Mouse (Mus musculus) brown adipose tissue, adult 24 weeks (tissue): ENCODE data around the gene Atp6v0e2. TPM values are rescaled to one million over a fixed set of nuclear protein-coding genes. Genes with fewer than 3 reads are reported as not detected.

Experiments
- H3K27ac ChIP-seq: fragments of 200-500 bp; replicated peaks from 2 replicates; pipeline ENCODE4 v1.5.1; 2012; ENCODE audit warnings: low read depth, mild to moderate bottlenecking, low read length
- H3K4me1 ChIP-seq: fragments of 200-500 bp; 2 replicates; pipeline ENCODE4 v1.6.1; 2012; ENCODE audit warnings: low read length, mixed read lengths; ENCODE audit not compliant: control insufficient read depth, insufficient read depth, insufficient read length
- H3K4me3 ChIP-seq: fragments of 200-500 bp; 2 replicates; pipeline ENCODE4 v1.5.1; 2012; ENCODE audit warnings: low read depth, mild to moderate bottlenecking, low read length, moderate library complexity; ENCODE audit not compliant: insufficient read depth
- polyA plus RNA-seq: library from polyadenylated mRNA; stranded (reverse); fragments of >200 nt; gene quantifications from 2 replicates; pipeline ENCODE4 v1.2.4, GENCODE M21; 2012; ENCODE audit not compliant: missing spikeins, insufficient read depth, insufficient read length

Gene Atp6v0e2
- polyA plus RNA-seq, 1 experiment = 4.0 TPM

DNA sequence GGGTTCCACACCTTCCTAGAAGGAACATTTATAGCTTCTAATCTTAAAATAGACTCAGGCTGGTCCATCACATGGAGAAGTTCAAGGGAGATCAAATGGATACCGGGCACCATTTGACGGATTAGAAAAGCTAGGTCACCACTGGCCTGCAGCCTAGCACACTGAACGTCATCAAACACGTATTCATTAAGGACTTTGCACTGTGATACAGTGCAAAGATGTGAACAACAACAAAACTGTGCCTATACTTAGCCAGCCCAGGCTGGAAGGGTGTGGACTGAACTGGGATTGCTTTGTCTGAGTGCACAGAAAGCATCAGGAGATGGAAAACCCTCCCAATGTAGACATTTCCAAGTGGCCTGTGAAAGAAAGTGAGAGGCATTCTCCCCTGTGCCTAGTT lies 16.4 kb downstream of the Atp6v0e2 start:
- peaks cover 4% of the 10 kb centered on the region; the same call in 1 of the 2 replicates for H3K4me1 ChIP-seq
- H3K27ac ChIP-seq = peak overlapping the region; percentile 96
- peak overlapping the region; percentile 75; the same call in 1 of the 2 replicates for H3K4me3 ChIP-seq

DNA sequence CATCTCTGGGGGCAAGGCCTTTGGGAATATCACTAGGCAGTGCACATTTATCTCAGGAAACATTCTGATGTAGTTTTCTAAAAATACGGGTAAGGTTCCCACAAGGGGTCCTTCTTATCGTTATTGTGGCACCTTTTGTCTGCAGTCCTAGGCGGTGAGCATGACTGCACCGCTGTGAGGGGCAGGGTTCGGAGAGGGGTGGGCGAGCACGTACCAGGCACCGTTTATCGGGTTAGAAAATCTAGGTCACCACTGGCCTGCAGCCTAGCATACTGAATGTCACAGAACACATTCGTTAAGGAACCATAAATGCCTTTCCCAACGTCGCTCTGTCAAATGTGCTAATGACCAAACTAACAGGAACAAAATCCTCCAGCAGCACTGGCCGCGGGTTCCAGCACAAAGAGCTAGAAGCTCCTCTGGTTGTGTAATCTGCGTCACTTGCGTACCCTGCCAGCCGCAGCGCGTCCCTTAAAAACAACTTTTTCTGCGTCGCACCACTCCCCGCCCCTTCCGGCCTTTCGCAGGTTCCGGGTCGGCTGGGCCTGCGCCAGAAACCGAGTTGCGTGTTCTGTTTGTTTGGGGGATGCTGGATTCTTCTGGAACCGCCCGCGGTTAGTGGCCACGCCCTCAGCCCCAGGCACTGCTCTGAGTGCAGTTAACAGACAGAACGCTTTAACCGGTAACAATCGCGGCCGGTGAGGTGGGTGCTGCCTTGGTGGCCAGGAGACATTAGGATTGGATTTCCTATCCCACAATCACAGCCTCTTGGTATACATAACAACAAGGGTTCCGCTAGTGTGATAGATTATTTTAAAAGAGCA lies 17.1 kb downstream of the Atp6v0e2 start, which contains the start of gene Lrrc61:
Lrrc61 (plus strand) TSS at position 517 of the 824 bp plus-strand sequence.
- Histone ChIP-seq H3K4me3 (peak within 1 kb of the TSS; percentile 75), H3K4me1 (peaks cover 4% of the 10 kb centered on the region; the same call in 1 of the 2 replicates), H3K27ac (peak within 1 kb of the TSS; percentile 99)

DNA sequence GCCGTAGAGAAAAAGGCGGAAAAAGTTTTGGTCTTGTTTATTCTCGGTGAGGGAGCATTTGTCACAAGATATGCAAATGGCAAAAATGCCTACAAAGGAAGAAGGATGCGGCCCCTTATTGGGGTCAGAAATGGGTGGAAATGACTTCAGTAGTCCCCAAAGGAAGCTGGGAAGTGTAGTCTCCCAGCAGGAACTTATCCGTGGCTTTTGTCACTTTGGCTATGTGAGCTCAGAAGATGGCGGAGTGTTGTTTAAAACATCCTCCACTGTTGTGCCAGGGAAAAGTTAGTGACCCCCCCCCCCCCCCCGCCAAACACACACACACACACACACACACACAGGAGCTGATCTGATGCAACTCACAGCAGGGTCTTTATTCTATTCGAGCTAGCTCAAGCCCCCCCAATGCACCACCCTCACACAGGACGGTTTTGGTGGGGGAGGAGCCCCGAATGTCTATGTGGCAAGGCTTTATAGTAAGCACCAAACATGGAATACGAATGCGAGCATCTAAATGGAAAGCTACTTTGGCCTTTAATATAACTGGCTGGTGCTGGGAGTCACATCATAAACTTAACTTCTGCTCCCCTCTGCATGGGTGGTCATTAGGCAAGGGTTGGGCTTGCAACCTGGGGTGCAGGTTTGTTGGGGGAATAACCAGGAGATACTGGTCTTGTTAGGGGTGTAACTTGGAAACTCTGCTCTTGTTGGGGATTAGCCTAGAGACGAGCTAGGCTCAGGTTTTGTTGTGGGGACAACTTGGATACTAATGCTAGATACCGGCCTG lies 17.9 kb downstream of the Atp6v0e2 start:
- Histone ChIP-seq H3K4me3 (peak overlapping the region; percentile 75), H3K27ac (peak overlapping the region; percentile 99)

DNA sequence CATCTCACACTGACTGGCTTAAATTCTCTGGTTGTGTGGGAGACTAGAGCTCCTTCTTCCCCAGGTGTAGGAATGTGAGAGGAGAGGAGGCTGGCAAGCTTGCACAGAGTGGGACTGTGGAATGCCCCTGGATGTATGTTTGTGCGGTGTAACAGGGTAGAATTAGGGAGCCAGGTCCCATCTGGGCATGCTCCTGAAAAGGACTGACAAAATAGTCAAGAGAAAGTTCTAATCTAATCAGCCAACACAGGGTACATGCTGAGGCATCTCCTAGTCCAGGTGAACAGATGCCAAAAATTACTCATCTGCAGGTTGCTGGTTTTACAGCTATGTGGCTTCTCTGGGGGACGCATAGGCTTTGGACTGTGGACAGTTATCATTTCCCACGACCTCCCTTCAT lies 18.5 kb downstream of the Atp6v0e2 start:
- Histone ChIP-seq H3K4me1 (peaks cover 4% of the 10 kb centered on the region; the same call in 1 of the 2 replicates), H3K4me3 (no peak overlapping the region), H3K27ac (no peak overlapping the region)

More for the DNA sequence above, 17.9 kb downstream of the Atp6v0e2 start:
- H3K4me1 ChIP-seq = peaks cover 4% of the 10 kb centered on the region; the same call in 1 of the 2 replicates

DNA sequence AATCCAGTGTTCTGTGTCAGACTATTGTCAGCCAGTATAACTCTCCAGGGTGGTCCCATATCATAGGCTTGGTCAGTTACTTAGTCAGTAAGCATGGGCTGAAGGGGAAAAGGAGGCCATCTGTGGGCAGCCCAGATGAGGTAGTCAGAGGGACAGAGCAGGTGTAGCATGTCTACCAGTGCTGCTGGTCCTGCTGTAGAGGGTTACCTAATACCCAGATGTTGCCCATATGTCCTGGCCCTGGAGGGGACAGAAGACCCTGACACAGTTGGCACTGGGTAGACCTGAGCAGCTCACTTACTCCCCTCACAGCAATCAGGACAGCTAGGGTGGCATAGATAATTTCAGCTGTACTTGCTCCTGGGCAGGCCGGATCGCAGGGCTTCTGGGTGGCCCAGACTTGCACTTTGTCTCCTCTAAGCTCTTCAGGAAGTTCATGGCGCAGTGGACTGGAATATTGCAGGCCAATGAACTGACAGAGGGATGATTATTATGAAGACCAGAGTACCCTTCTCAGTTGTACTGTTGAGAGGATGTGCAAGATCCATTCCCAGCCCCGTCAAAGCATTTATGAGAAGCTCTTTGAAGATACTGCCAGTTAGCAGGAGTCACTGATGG lies 28.4 kb downstream of the Atp6v0e2 start:
- no peak overlapping the region for H3K4me3 ChIP-seq
- no peak overlapping the region for H3K27ac ChIP-seq
- H3K4me1 ChIP-seq = peaks cover 22% of the 10 kb centered on the region

DNA sequence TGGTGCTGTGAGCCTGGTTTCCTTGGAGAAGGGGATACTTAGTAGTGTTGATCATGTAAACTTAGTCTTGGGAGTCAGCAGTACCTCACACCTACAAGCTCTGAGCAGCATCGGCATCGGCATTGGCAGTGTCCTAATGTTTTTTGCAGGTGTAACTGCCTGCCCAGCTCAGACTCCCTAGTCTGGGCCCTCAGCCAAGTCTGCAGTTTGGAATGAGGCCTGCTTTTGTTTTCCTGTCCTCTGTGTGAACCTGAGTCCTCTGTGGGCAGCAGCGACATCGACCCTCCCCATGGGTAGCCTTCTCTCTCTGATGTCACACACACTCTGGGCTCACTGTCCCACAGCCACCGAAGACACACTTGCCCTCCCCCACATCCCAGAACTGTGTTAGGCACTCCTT lies 28.9 kb downstream of the Atp6v0e2 start:
- peaks cover 22% of the 10 kb centered on the region for H3K4me1 ChIP-seq
- no peak overlapping the region for H3K4me3 ChIP-seq
- H3K27ac ChIP-seq = peak overlapping the region; percentile 25; the same call in 1 of the 2 replicates

DNA sequence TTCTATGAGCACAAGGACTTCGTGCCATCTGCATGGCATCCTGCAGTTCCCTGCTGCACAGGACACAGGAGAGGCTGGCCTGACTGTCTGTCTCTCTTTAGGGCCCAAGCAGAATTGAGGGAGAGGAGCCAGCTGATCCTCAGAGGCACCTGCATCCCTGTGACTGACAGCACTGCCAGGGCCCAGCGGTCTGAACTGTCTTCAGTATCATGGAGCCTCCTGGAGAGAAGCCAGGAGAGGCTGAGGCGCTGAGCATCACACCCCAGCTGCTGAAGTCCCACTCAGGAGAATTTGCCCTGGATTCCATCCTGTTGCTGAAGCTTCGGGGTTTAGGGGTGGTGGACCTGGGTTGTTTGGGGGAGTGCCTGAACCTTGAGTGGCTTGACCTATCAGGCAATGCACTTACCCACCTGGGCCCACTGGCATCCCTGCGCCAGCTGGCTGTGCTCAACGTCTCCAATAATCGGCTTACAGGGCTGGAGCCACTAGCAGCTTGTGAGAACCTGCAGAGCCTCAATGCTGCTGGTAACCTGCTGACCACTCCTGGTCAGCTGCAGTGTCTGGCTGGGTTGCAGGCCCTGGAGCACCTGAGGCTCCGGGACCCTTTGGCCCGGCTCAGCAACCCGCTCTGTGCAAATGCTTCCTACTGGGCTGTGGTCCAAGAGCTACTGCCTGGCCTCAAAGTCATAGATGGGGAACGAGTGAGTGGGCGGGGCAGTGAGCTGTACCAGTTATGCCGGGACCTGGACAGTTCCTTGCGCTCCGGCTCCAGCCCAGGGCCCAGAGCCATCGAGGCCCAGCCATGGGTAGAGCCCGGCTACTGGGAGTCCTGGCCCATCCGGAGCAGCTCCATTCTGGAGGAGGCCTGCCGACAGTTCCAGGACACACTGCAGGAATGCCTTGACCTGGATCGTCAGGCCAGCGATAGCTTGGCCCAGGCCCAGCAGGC lies 30.9 kb downstream of the Atp6v0e2 start:
- Histone ChIP-seq H3K4me3 (0 out of 2 replicates have a peak overlapping the region, but pooled peaks have one; percentile 10), H3K4me1 (peaks cover 28% of the 10 kb centered on the region)

DNA sequence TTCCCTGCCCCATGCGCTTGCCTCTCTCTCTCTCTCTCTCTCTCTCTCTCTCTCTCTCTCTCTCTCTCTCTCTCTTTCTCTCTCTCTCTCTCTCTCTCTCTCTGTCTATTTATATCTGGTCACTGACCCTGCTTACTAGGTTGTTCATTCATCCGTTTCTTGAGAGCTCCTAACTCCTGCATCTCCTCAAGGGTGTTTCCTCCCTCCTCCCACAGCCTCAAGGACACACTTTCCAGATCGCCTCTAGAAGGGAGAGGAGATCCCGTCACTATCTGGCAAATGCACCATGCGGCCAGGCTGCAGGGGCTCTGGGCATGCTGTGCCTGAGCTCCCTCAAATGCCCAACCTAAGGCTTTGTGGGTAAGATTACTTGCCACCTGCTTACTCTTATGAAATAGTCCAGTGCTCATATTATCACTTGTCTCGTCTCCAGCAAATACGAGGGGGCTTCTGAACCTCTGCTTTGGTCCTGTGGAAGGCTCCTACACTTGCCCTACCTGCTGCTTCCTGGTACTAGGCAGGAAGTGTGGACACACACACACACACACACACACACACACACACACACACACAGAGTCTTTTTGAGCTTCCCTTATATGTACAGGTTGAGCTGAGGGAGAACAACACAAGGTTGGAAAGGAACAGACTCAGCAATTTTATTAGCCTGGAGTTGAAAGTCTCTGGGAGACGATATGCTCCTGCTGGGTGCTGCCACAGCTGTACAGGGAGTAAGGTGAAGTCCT lies 31.8 kb downstream of the Atp6v0e2 start:
- Histone ChIP-seq H3K4me3 (0 out of 2 replicates have a peak overlapping the region, but pooled peaks have one; percentile 10), H3K4me1 (peaks cover 33% of the 10 kb centered on the region), H3K27ac (no peak overlapping the region; the same call in 1 of the 2 replicates)

More for the DNA sequence above, 30.9 kb downstream of the Atp6v0e2 start:
- no peak overlapping the region for H3K27ac ChIP-seq

DNA sequence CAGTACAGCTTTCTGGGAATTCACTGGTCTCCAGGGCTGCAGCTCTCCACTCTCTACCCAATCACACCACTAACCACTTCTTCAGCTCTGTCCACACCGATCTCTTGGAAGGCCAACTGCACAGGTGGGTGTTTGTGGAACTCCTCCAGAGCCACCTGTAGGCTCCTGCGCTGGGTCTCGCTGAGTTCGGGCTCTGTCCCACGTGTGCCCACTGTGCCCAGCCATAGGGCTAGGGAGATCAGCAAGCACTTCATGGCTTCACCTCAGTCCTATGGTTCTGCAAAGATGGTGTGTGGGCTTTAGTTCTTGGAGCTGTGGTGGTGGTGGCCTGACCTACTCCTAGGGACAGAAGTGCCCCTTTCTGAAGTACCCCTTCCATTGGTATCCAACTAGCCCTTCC lies 34.6 kb downstream of the Atp6v0e2 start:
- Histone ChIP-seq H3K27ac (peak overlapping the region; percentile 92), H3K4me1 (peaks cover 28% of the 10 kb centered on the region), H3K4me3 (peak overlapping the region; percentile 65)

DNA sequence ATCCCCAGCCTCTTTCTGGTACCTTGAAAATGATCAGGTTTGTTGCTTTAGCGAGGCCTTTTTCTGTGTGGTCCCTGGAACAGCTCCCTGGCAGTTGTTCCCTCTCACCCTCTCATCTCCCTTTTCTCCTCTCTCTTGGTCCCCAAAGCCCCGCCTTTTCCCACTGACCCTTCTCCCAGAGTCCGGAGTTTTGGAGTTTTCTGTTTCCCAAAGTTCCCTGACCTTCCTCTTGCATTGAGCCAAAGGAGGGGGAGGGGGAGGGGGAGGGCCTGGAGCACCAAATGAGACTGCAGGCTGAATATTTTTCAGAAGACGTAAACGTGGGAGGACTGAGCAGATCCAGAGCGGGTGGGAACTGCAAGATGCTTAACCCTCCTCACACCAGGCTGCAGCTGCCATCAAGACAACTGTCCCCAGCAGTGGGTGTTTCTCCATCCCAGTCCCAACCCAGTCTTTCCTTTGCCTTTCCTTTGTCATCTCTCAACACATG lies 35.2 kb downstream of the Atp6v0e2 start, which contains the start of gene Rarres2:
Rarres2 (minus strand) TSS at position 218 of the 490 bp plus-strand sequence.
- H3K4me1 ChIP-seq = peaks cover 28% of the 10 kb centered on the region
- peak within 1 kb of the TSS; percentile 92 for H3K27ac ChIP-seq
- H3K4me3 ChIP-seq = peak within 1 kb of the TSS; percentile 65

DNA sequence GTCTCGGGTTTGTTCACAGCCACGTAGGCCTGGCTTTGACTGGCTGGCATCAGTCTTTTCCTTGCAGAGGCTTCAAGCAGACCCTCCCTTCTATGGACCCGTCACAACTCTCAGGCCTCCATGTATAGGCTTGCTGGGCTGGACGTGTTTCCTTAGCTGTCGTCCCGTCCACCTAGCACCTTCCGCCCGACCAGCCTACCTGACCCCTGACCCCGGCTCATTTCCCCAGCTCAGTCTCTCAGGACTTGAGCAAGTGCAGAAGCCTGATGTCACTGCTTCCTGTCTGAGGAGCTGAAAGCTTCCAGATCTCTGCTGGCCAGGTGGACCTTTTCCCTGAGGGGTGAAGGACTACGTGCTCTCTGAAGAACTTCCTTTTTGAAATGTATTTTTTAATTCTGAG lies 35.9 kb downstream of the Atp6v0e2 start:
- no peak overlapping the region for H3K4me3 ChIP-seq
- peaks cover 23% of the 10 kb centered on the region for H3K4me1 ChIP-seq
- H3K27ac ChIP-seq = peak overlapping the region; percentile 74

DNA sequence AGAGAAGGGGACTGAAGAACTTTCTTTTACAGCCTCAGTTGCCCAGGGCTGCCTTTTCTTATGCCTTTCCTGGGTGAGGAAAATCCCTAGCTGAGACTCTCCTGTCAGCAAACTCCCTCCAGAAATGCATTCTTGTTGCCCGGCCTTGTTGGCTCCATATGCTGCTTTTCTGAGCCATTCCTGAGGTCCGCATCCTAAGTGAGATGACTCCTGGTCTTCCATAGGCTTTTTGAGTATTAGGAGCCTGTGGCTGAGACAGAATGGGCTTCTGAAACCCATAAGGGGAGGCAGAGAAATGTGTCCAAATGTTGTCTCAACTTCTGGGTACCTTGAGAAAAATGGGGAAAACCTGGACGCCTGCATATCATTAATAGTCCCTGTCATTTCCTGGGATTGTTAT lies 36.6 kb downstream of the Atp6v0e2 start:
- H3K4me1 ChIP-seq = peaks cover 18% of the 10 kb centered on the region
- H3K27ac ChIP-seq = peak overlapping the region; percentile 41
- H3K4me3 ChIP-seq = no peak overlapping the region

DNA sequence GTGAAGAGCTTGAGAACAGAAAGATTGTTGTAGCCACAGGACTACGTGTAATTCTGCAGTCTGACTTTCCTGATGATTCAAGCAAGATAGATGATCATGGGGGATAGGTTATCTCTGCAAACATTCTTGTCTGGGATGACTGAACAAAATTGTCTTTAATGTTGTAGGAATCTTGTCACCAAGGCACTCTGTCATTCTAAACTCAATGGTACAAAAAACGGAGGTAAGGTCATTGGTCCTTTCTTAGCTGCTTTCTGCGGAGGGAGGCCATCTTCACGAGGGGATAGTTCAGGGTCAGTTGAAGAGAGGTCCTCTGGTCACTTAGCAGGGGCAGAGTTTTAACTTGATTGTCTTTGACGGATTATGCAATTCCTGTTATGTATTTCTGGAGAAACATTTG lies 41.3 kb downstream of the Atp6v0e2 start:
- H3K4me3 ChIP-seq = no peak overlapping the region
- peaks cover 6% of the 10 kb centered on the region for H3K4me1 ChIP-seq
- H3K27ac ChIP-seq = peak overlapping the region; percentile 97
